Mouse (Mus musculus): ENCODE data around the gene Cd68. TPM values are rescaled to one million over a fixed set of nuclear protein-coding genes. Genes with fewer than 3 reads are reported as not detected.

Gene Cd68
- polyA plus RNA-seq, 1 experiment = 20.2 TPM

DNA sequence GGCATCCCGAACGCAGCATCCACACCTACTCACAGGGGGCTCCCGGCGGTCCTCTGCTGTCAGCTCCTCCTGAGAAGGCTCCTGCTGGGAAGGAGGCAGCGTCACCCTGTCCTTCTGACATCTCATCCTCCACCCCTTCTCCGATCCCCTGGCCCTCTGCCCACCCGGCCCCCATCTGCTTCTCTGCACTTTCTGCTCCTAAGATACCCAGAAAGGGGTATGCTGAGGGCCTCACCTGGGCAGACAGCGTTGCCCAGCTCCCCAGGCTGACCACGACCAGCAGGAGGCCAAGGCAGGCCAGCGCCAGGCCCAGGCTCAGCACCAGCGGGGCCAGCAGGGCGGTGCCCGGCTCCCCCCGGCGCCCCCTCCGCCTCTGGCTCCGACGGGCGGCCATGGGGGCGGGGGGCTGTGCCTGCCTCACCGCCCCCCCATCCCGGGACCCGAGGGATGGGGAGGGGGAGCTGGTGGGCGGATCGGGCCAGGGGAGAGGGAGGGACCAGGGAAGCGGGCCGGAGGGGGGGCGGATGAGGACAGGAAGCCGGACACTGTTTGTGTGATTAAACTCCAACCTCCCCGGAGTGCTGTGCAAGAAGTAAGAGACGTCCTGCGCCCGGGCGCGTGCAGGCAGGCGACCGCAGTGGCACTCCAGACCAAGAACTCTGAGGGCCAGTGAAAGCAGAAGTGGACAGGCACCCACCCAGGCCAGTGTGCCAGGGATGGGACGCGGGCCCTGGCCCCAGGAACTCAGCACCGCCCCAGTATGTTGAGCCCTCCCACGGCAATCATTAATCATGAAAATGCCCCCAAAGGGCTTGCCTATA lies 29.6 kb upstream of the Cd68 start, which contains the start of the genes Tnfsf12 and Tnfsfm13:
Gene Tnfsf12, minus strand, starts transcription at position 489 of the 821 bp plus-strand sequence.
Gene Tnfsfm13, minus strand, starts transcription at position 738 of the 821 bp plus-strand sequence.
- no peak for DNase-seq (ENCODE audit: low read depth, low spot score)
- 20% methylated on average over 41 of the region's 41 CpGs for WGBS

DNA sequence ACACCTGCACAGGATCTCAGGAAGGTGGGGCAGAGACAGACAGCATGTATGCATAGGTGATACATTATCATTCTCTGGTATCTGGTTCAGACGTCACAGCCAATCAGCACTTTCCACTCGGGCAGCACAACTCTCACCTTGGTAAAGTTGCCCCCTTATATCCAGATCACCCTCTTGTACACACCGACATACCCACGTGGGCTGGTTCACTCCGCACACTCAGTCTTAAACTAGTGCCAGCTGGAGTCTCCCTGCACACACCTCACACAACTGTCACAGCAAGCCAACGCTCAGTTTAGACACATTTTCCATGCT lies 29.1 kb upstream of the Cd68 start:
- 37% methylated on average over 6 of the region's 6 CpGs for WGBS
- DNase-seq (ENCODE audit: low read depth, low spot score) = no peak

DNA sequence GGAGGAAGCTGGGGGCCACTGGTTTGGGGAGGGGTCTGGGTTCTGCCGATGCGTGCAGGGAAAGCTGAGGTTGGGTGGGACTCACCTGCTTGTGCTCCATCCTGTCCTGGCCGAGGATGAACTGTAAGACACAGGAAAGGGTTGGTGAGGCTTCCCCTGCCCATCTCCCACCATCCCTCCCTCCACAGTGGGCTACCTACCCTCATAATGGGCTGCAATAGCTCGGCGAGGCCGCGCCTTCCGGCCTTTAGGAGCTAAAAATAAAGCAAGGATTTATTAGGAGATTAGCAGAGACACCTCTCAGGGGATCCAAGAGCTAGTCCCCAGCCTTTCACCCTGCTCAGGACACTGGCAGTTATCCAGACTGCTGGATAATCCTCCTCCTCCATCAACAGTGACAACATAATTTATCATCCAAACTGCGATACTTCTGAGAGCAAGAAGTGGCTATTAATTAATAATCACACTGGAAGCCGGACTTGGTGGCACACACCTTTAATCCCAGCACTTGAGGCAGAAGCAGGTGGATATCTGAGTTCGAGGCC lies 27.5 kb upstream of the Cd68 start:
- DNase-seq (ENCODE audit: low read depth, low spot score) = no peak
- WGBS = 72% methylated on average over 11 of the region's 11 CpGs

DNA sequence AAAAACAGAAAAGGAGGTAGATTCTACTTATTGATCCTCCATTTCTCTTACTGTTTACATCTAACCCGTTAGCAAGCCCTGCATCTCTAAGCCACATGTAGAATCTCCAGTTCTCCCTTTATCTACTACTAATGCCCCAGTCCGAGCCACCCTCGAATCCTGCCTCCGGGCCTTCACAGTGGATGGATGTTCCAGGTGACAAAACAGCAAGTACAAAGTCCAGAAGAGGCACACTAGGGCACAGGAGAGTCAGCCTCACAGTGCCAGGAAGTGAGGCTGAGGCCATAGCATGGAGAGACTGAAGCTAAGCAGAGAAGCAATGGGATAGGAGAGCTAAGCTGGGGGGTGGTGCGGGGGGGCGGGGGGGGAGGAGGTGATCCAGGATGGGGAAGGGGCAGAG lies 26.9 kb upstream of the Cd68 start:
- no peak for DNase-seq (ENCODE audit: low read depth, low spot score)

DNA sequence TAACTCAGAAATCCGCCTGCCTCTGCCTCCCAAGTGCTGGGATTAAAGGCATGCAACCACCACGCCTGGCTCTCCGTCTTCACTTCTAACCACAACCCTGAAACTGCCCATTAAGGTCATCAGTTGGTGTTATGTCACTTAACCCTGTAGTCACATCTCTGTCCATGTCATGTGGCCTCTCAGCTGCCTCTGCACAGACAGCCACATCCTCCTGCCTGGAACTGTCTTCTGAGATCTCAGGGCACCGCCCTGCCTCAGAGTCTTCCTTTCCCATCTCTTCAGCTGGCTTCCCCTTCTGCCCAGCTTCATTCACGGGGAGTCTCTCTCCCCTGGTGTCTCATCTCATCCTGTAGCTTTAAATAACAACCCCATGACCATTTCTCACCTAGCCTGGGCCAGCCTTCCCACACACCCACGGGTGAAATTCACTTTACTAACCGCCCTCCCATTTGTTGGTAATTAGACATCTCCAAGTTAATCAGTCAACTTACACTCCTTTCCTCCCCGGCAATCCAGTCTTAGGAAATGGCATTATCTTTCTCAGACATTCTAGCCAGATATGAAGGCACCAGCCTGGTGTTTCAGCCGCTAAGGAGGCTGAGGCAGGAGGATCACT lies 26.4 kb upstream of the Cd68 start:
- no peak for DNase-seq (ENCODE audit: low read depth, low spot score)

More for the DNA sequence above, 26.9 kb upstream of the Cd68 start:
- WGBS = 34% methylated on average over 6 of the region's 6 CpGs

DNA sequence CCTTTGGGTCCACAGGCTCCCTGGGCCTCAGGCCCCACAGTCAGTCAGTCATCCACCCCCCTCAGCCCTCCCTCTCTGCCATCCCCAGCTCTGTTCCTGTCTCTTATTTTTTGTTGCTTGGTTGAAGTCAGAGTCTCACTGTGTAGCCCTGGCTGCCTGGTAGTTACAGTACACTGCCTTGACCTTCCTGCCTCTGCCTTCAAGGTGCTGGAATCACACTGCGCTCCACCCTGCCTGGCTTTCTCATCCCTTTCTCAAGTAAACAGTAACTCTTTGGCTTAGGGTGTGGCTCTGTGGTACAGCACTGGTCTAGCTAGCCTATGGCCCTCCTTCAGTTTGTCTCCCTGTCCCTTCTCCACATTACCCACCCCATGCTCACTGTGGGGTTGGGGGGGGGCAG lies 23.9 kb upstream of the Cd68 start:
- DNase-seq (ENCODE audit: low read depth, low spot score) = no peak
- WGBS = 53% methylated on average over 1 of the region's 1 CpGs

More for the DNA sequence above, 26.4 kb upstream of the Cd68 start:
- WGBS = 62% methylated on average over 9 of the region's 9 CpGs

DNA sequence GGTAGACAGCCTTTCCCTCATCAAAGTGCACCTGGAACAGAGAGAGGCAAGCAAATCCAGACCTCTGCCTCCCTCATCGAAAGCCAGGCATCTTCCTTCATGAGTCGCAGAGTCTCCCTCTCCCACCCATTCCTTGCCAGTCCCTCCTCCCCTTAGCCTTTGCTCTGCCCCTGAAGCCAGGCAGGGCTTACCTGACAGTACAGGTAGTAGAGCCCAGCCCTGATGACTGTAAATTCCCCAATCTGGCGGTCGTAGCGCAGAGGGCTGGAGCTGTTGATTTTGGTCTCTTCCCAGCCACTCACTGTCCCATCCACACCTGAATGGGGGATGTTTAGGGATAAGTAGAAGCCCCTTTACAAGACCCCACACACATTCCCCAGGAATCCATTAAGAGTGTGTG lies 21.1 kb upstream of the Cd68 start:
- WGBS = 26% methylated on average over 5 of the region's 5 CpGs
- DNase-seq (ENCODE audit: low read depth, low spot score) = no peak

DNA sequence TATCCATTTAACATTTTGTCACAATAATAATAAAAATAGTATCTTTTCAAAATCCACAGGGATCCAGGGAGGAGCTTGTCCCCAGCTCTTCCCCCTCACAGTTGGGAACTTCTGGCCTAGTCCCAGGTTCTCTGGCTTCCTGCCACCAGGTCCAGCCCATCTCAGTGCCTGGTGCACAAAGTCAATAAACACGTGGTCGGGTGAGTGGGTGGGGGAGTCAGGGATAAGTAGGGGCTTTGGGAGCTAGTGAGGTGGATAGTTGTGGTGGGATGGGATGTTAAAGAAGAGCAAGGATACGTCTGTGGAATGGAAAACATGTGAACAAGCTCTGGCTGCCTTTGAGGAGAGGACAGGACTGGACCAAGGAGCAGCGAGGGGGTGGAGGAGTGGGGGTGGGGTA lies 20.4 kb upstream of the Cd68 start:
- DNase-seq (ENCODE audit: low read depth, low spot score) = peak; percentile 73
- WGBS = 6% methylated on average over 4 of the region's 4 CpGs

DNA sequence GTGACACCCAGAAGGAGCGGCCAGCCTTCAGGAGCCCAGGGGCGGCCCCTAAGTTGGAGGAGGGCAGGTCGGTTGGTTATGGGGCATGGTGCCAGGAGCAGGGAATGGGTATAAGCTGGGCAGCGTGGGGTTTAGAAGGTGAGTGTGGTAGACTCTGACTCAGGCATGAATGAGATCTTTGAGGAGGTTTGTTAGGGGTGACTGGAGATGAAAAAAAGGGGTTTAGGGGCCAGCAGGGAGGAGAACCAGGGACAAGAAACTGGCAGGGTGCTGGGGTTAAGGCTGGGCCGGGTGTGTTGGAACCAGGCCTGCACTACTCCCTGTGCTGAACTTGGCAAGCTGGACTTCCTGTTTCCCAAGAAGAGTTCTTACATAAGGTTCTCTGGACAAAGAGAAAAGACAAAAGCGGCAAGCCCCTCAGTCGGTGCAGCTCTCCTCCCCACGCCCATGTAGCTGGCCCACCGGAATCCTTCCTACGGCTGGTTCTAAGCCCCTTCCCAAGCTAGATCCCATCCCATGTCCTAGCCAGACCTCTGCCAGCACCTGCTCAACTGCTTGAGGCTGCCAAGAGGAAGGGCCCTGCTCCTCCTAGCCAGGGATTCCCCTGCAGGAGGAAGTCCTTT lies 19.7 kb upstream of the Cd68 start, which contains the start of gene Tnfsf13:
Gene Tnfsf13, minus strand, starts transcription at position 259 of the 623 bp plus-strand sequence.
- 12% methylated on average over 10 of the region's 10 CpGs for WGBS

DNA sequence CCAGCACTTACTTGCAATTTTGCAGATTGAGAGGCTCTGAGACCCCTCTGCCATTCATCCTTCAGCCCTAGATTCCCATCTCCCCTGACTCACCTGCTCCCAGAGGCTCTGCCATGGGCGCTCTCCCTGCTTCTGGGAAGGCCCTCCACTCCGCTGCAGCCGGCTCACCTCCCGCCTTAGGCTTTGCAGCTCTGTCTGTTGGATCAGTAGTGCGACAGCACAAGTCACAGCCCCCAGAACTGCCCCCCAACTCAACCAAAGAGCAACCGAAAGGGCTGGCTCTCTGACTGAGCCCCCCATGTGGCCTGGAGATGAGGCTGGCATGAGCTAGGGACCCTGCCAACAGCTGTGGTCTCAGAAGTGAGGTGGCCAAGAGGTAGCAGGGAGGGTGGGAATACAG lies 19.0 kb upstream of the Cd68 start:
- no peak for DNase-seq (ENCODE audit: low read depth, low spot score)
- WGBS = 40% methylated on average over 6 of the region's 6 CpGs

More for the DNA sequence above, 19.7 kb upstream of the Cd68 start, which contains the start of gene Tnfsf13:
- peak; percentile 62 for DNase-seq (ENCODE audit: low read depth, low spot score)

DNA sequence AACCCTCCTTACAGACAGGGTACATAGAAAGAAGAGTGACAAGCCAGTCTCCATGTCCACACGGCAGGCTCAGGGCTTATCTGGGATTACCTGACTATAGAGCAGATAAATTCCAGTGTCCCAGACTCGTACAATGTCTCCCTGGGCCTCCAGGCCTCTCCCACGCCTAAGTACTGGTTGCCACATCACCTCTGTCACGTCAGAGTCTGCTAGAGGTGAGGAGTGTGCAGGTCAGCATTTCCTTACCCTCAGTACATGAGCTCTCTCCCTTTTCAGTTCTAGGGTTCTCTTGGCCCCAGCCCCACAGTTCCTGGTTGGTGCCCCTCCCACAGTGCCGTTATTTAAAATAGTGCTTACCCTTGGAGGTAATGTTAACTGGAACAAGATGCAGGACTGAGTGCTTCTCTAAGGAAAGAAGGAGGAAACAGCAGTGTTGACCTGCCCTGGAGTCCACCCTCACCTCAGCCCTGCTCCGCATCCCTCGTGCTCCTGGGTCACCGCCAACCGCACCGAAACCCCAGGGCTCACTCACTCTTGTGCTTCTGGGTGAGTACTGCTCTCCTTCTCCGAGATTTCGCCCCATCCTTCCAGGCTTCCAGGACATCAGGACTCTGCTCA lies 18.3 kb upstream of the Cd68 start:
- no peak for DNase-seq (ENCODE audit: low read depth, low spot score)
- 31% methylated on average over 12 of the region's 12 CpGs for WGBS

DNA sequence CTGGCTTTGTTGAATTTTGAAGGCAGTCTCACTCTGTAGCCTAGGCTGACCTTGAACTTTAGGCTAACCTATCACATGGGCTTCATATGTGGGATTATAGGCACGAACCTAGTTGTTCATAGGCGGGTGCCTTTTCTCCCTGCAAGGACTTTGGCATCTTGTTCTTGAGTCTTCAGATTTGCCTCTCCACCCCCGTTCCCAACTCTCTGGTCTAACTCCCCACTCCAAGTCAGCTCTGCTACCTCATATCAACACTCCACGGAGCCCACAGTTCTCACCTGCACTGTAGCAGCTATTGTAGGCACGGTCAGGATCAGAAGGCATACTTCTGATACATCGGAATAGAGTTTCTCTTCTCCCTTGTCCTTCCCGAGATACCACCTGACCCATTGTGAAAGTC lies 17.6 kb upstream of the Cd68 start:
- no peak for DNase-seq (ENCODE audit: low read depth, low spot score)
- WGBS = 32% methylated on average over 7 of the region's 7 CpGs

DNA sequence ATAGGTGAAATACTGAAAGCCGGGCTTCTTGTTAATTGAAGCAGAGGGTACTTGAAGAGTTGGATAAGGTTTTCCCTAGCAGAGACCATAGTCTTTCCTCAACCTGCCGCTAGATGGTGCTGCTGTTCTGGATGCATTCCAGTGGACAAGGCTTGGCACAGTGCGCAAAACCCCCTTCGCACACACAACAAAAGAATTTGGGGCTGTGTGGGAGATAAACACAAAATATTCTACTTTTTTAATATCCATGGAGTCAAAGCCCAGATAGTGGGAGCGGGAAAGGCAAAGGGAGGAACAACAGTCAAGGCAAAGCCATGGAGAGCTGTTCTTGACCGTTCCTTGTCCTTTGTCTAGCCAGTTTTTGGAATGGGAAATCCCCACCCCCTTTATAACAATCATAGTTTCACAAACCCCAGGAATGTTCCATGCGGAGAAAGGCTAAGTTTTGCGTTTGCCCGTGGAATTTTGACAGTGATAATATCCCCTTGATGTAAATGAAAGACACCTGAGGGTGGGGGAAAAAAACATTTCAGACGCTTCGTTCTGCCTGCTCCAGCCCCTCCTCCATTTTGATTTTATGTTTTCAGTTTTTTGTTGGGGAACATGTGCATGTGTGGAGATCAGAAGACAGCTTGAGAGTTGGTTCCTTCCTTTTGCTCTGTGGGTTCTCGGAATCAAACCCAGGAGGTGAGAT lies 17.0 kb upstream of the Cd68 start:
- 18% methylated on average over 12 of the region's 12 CpGs for WGBS

DNA sequence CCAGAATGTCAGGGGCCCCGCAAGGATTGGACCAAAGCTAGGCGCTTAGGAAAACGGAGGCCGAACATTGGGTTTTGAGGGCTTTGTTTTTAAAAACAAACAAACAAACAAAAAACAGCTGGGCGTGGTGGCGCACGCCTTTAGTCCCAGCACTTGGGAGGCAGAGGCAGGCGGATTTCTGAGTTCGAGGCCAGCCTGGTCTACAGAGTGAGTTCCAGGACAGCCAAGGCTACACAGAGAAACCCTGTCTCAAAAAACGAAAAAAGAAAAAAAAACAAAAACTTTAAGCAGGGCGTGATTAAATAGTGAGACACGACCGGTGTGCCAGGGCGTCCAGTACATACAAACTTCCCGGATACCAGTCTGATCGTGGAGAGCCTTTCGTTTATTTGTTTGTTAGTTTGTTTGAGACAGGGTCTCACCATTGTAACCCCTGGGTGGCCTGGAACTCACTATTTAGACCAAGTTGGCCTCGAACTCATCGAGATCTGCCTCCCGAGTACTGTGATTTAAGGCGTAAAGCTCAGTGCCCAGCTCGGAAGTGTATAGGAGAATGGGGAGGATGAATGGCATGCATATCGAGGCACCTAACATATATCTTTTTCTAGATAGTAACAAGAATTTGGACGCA lies 16.4 kb upstream of the Cd68 start:
- no peak for DNase-seq (ENCODE audit: low read depth, low spot score)
- 15% methylated on average over 24 of the region's 24 CpGs for WGBS

More for the DNA sequence above, 17.0 kb upstream of the Cd68 start:
- peak; percentile 75 for DNase-seq (ENCODE audit: low read depth, low spot score)

DNA sequence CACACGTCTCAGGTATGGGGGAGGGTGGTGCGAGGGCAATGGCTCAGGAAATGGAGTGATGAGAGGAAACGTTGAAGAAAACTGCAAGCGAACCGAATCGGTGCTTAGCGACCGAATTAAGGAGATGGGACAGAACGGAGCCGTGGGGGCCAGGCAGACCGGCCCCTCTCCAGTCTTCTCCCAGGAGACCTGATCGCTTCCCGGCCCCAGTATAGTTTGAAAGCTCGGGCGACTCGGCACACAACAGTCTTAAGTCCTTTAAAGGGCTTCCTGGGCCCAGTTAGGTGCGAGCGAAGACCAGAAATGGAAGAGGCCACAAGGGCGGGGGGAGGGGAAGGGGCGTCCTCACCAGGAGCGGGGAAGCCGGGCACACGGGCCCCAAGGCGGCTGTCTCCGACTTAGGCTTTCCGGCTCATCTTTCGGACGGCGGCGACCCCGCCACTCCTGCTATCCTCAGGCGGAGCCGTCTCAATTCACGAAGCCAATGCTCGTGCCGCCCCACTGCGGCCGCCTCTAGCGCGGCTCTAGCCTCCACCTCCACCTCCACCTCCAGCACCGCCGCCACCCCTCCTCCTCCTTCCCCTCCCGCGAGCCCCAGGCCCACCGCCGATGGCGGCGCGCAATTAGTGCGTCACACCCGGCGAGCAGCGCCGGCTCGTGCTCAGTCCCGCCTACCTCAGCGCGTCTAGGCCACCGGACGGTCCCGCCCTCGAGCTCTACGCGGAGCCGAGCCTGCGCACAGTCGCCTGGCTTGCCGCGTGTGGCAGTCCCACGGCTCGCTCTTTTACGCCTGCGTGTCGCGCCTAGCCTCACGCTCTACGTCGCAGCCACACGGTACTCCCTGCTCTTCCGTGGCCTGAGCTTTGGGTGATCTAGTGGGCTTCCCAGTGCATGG lies 15.6 kb upstream of the Cd68 start, which contains the start of gene Senp3:
Gene Senp3, minus strand, starts transcription at position 771 of the 895 bp plus-strand sequence.
- WGBS = under 1% methylated on average over 80 of the region's 80 CpGs
- peak; percentile 80 for DNase-seq (ENCODE audit: low read depth, low spot score)

DNA sequence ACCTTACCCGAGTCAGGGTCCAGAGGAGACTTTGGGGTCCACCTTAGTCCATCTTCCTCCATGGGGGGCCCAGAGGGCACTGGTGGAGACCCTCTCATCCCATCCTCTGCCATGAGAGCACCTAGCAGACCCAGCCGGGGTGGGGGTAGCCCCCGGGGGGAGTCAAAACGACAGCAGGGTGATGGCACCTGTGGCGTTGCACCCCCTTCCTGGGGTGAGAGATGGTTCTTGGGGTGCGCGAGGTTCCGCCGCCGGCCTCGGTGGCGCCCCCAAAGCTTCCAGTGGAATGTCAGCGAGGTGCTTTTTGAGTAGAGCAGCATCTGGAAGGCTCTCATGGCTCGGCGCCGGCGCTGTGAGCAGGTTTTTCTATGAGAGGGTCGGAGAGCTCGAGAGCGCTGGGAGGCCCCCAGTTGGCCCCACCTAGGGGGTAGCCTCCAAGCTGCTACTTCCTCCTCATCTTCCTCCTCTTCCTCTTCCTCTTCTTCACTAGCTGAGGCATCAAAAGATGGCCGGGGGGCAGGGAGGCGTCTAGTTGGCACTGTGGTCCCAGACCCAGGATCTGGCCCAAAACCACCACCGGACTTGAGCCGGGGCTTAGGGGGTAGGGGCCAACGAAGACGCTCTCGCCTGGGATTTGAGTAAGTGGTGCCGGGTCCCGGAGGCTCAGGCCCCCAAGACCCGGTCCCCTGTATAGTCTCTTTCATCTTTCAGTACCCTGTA lies 14.3 kb upstream of the Cd68 start:
- DNase-seq (ENCODE audit: low read depth, low spot score) = no peak

DNA sequence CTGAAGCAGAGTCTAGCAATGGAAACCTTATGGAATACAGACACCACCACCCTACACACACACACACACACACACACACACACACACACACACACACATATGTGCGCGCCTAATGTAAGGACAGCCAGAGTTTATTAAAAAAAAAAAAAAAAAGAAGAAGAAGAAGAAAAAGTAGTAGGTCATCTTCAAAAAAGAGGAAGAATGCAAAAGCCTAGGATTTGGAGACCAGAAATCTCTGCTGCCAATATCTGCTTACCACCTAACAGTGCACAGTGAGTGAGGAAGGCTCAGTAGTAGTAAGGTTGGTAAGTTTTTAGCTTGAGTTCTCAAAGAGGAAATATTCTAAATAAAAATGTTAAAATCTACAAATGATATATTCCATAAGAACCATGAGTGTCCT lies 13.2 kb upstream of the Cd68 start:
- DNase-seq (ENCODE audit: low read depth, low spot score) = no peak
- WGBS = 85% methylated on average over 2 of the region's 2 CpGs

More for the DNA sequence above, 14.3 kb upstream of the Cd68 start:
- WGBS = 88% methylated on average over 30 of the region's 30 CpGs

Data from large intestine, adult 2 months (tissue).